Mouse (Mus musculus) bone marrow macrophage, adult 2 months (primary cell): ENCODE results near the gene Fuca1.

Experiments used
- CTCF ChIP-seq: IDR thresholded peaks from 2 replicates; pipeline ENCODE4 v1.5.1; 2012; ENCODE audit warnings: low read depth, mild to moderate bottlenecking, low read length, moderate library complexity
- POLR2A ChIP-seq: IDR thresholded peaks from 2 replicates; pipeline ENCODE4 v1.6.1; 2012; ENCODE audit warnings: mild to moderate bottlenecking, low read depth, low read length, borderline replicate concordance

DNA sequence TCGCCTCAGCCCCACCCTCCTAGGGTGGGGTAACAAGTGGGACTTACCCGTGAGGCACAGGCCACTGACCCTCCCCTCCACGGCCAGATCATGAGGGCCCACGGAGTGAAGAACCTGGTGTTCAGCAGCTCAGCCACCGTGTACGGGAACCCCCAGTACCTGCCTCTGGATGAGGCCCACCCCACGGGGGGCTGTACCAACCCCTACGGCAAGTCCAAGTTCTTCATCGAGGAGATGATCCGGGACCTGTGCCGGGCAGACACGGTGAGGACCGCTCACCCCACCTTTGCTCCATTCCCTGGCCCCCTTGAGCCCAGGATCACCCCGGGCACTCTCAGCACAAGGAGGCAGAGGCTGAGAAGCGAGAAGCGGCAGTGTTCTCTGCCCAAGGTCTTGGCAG lies 45.7 kb downstream of the Fuca1 start:
- TF ChIP-seq POLR2A = no peak
- TF ChIP-seq CTCF = no peak
